Mouse (Mus musculus) ovary, postnatal 14 days (tissue): Measurements from ENCODE around the gene Acss1.

Experiments
- DNase-seq: peaks from one replicate; pipeline ENCODE4 v3.0.0; 2022; ENCODE audit warnings: low spot score

The Acss1 gene

DNA sequence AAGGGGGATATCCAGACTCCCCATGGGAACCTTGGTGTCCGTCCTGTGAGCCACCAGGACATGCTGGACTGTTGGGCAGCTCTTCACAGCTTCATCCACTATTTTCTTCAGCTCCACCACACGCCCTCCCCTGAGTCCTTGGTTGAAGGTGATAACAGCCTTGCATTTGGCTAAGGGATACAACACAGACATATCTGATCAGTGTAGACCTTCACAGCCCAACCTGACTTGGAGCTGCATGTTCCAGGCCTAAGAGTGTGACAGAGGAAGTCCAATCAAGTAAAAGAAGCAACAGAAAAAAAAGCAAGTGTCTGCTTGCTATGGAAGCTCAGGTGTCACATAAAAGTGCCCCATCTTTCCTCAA, 29.9 kb downstream of the Acss1 start:
- no peak for DNase-seq

GRCm38 (mm10) chr2:150637702-150638369, 30.5 kb downstream of the Acss1 start:
- DNase-seq, result no peak

- DNase-seq, result no peak
These were observed 32.3 kb downstream of the Acss1 start for GRCm38 (mm10) chr2:150635877-150636446.

- no peak for DNase-seq
These were observed 39.0 kb downstream of the Acss1 start for GRCm38 (mm10) chr2:150629255-150629654.

DNA sequence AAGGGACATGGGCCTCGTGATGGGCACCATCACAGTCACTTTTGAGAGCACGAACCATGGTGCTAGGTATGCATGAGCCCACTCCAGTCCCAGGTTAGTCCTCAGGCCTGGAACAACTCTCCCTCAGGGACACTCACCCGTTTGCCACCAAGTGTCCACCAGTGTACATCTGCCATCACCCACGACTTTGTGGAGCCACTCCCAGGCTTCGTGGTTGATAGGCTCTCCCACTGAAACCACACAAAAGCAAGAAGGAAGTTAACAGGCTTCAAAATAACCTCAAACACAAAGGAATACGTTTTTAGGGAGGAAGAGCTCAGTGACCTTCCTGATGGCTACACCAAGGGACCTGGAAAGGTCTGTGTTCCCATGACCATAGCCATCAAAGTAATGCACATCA, 41.2 kb downstream of the Acss1 start:
- DNase-seq, result no peak

DNA sequence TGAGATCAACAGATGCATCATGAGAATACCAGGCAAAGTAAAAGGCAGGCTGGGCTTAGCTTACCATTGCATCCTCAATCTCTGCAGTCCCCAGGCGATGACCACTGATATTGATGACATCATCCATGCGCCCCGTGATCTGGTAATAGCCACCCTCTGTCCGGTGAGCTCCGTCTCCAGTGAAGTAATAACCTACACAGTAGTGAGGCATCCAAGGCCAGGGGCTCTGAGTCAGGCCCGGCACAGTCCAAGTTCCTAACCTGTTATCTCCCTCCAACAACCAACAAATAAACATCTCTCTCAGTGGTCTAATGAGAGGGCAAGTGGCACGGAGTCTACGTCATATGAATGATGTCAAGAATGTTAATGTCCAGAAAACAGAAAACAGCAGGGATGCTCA, 43.4 kb downstream of the Acss1 start:
- DNase-seq, result no peak

- no peak for DNase-seq
These were observed 44.3 kb downstream of the Acss1 start for GRCm38 (mm10) chr2:150623957-150624356.

GRCm38 (mm10) chr2:150621698-150622097, 46.6 kb downstream of the Acss1 start:
- DNase-seq, result no peak

GRCm38 (mm10) chr2:150610097-150610496, 58.2 kb downstream of the Acss1 start:
- DNase-seq, result no peak

DNA sequence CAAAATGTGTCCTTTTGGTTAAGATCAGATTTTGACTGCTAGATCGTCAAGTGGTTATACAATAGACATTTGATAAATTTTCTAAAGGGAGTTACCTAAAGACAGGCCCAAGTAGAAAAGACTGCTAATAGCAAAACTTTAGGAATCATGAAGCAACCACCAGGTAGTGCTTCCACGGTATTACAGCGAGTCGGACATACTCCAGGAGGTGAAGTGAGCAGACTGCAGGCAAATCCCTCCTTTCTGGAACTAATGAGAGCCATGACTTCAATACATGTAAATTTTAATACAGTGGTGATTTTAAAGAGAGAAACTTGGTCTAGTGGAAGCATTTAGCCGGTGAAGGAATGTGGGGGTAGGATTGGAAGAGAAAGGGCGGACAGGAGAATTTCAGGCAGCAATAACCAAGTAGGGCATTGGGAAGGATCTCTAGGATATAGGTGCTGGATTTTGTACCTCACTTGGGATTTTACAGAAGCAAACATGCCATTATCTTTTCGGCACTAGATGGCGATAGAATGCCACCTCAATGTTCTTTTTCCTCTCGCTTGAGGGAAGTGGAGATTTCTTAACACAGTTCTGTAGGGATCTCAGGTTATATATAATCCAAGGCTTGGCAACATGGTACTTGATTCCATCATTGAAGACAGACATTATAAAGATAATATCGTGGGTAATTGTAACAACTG, 59.3 kb downstream of the Acss1 start:
- DNase-seq, result peak; percentile 45

- peak; percentile 96 for DNase-seq
These were observed 60.1 kb downstream of the Acss1 start, which contains the start of gene Apmap for GRCm38 (mm10) chr2:150608087-150608799. Gene Apmap, minus strand, starts transcription at chr2:150608567.

DNA sequence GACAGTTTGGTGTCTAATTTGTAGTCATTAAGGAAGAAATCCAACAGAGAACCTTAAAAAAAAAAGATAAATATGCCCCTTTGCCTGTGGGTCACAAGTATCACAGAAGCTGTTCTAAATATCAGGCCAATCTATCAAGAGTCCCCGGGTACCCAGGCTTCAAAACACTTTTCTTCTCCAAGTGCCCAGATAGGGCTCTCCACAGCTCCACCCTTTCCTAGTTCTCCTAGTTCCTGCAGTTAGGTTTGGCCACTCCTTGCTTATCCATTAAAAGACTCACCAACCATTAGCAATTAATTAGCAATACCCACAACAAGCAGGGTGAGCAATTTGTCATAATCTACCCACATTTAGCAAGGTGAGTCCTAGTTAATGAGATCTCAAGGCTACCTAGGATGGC, 61.2 kb downstream of the Acss1 start:
- DNase-seq, result no peak

GRCm38 (mm10) chr2:150604802-150605201, 63.5 kb downstream of the Acss1 start:
- DNase-seq, result no peak

GRCm38 (mm10) chr2:150602166-150602565, 66.1 kb downstream of the Acss1 start:
- no peak for DNase-seq

GRCm38 (mm10) chr2:150600263-150600662, 68.0 kb downstream of the Acss1 start:
- DNase-seq, result no peak

GRCm38 (mm10) chr2:150595411-150596190, 72.7 kb downstream of the Acss1 start:
- DNase-seq, result no peak

DNA sequence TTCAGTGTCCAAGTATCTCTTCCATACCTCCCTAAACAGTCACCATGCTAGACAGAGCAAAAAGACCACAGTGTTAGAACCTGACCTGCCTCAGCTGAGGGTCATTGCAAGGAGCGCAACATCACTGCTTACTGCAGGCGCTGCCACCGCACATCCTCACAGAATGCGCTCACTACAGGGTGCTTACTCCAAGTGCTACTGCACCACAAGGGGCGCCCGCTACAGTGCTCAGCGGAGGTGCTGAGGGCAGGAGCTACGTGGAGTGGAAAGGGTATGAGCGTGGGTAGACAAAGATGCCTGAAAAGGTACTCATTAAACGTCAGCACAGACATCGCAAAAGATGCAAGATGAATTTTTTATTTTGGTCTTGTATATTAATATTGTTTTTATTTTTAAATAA, 79.2 kb downstream of the Acss1 start:
- DNase-seq, result no peak

DNA sequence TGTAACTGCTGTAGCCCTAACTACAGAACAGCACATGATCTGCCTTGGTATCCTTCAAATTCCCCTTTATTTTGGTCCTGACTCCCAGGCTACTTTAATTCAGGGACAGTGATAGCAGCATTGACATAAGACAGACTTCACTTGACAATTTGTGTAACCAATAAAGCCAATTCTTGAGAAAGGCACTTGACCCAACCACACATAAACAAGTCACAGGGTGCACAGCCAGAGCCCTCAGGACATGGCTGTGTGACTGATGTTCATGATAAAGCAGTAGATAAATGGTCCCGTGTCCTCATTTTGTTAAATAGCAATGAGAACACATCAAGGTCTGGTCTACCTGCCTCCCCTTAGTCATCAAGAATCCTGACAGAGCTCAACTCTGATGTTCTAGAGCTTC, 88.7 kb downstream of the Acss1 start:
- DNase-seq, result no peak

DNA sequence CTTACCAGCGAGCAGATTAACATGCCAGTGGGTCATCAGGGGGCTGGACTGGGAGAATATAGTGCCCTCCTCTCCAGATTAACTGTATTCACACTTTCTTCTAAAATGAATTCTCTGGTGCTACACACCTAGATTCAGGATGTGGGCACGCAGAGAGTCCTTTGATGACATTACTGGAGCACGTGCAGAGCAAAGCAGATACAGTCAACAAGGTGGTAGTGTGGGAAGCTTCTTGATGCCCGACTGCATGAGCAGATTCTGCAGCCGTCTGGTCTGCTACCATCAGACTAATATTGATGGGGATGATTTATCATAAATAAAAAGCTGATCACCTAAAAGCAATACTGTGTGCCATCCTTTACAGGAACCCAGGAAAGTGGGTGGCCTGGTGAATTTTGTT, 89.7 kb downstream of the Acss1 start:
- DNase-seq, result no peak

DNA sequence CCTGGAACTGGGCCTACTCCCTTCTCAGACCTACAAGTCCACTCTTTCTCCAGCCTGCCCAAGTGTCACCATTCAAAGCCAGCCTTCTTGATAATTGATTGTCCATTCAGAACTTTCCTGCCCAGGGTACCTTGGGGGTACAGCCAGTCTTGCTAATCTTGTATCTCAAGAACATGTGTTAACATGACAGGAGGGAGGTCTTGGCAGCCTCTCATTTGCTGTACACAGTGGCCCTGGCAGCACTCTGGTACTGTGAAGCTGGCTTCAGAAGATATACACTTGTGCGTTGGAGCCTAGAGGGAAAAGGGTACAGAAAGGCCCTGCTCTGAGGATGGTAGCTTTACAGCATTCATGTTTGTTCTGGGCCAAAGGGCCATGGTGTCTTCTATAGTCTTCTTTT, 92.0 kb downstream of the Acss1 start:
- no peak for DNase-seq

DNA sequence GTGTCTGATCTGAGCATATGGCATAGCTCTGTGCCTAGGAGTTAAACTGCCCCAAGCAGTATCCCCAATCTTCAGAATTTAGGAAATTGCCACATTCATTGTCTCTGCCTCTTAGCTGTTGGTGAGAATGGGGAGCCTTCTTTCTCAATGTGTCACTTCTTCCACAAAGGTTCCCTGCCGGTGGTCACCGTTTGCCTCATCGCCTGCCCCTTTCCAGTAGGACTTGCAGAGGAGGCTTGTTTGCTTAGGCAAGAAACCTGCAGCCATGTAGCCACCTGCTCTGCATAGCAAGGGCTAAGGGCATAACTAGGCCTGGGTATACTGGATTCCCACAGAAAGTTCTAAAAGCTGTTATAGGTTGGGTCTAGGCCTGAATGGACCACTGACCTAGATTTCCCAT, 95.8 kb downstream of the Acss1 start:
- no peak for DNase-seq

DNA sequence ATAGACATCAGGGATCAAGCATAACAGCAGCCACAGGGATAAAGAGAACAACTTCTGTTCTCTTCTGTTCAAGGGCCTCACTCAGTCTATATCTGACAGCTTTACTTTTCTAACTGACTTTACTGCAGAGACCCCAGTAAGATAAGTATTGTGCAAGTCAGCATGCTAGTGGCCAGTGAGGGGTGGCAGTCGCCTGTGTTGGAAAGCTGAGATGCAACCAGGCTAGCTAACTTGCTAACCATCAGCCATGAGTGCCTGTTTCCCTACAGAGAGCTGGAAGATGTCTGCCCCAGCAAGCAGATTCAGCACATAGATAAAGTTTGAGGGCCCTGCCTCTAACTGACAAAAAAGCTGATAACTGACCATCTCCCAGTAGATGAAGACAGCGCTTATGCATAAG, 97.5 kb downstream of the Acss1 start:
- DNase-seq, result no peak
